In the genomic region with DNA sequence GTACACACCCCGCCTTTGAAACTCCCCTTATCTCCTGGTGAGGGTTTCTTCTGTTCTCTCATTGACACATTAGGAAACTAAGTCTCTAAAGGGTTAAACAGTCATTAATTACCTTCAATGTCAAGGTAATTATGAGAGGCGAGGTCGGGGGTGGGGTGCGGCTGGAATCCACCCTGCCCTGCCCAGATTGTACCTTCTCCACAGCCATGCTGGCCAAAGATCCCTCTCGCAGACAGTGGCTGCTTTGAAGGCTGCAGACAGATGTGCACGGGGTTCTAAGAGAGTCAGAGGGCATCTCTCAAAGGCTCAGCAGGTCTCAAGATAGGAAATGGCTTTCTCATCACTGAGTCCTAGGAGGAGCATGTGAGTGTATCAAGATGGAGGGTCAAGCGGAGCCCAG, we compare ENCODE assay signal across 18 mouse cellular contexts.
DNase-seq lines count a peak whose midpoint lies in the region; ATAC-seq and TF ChIP-seq lines count a peak whose summit lies in the region.
"Had no signal": no experiment of that assay in that cellular context is flagged by ENCODE, and none has a peak within 500 bp of the region (broad histone marks: within the 10 kb centered on the region; RNA-seq: fewer than 3 reads in every experiment).

No protein-coding gene starts in this region.

- peak overlapping the region; percentile 30; the same call in 1 of the 2 replicates for H3K27ac ChIP-seq in hindbrain, embryonic 13.5 days
- H3K27ac ChIP-seq in hindbrain, embryonic 16.5 days (ENCODE audit: low read depth, low read length), result no peak overlapping the region
- 0 out of 2 replicates have a peak overlapping the region, but pooled peaks have one; percentile 4 for H3K27ac ChIP-seq in embryonic facial prominence, embryonic 10.5 days (replicated peaks)
- peak overlapping the region; percentile 10; the same call in 1 of the 2 replicates for H3K27ac ChIP-seq in limb, embryonic 10.5 days
- H3K27ac ChIP-seq: embryonic facial prominence, embryonic 12.5 days; forebrain, embryonic 12.5 days; heart, adult 2 months; heart, embryonic 15.5 days had no signal

- H3K4me2 ChIP-seq in hindbrain, embryonic 13.5 days, result no peak overlapping the region
- no peak overlapping the region for H3K4me2 ChIP-seq in hindbrain, embryonic 16.5 days (ENCODE audit: low read length)
- H3K4me2 ChIP-seq: embryonic facial prominence, embryonic 12.5 days; forebrain, embryonic 12.5 days; heart, embryonic 11.5 days; heart, embryonic 15.5 days had no signal

- WGBS in hindbrain, embryonic 13.5 days, result 53% methylated on average over 7 of the region's 7 CpGs
- 44% methylated on average over 7 of the region's 7 CpGs for WGBS in hindbrain, embryonic 16.5 days
- WGBS in embryonic facial prominence, embryonic 10.5 days, result 43% methylated on average over 7 of the region's 7 CpGs
- WGBS in limb, embryonic 10.5 days, result 35% methylated on average over 7 of the region's 7 CpGs

- H3K4me1 ChIP-seq in hindbrain, embryonic 13.5 days (replicated peaks), result peaks cover 45% of the 10 kb centered on the region
- H3K4me1 ChIP-seq in hindbrain, embryonic 16.5 days (ENCODE audit: control insufficient read depth, insufficient read depth, low read depth, low read length), result peaks cover 19% of the 10 kb centered on the region
- H3K4me1 ChIP-seq in E14TG2a.4 (replicated peaks; ENCODE audit: low read depth, low read length), result peaks cover 72% of the 10 kb centered on the region
- H3K4me1 ChIP-seq in embryonic facial prominence, embryonic 10.5 days, result peaks cover 45% of the 10 kb centered on the region
- peaks cover 36% of the 10 kb centered on the region for H3K4me1 ChIP-seq in limb, embryonic 10.5 days

- H3K9me3 ChIP-seq in hindbrain, embryonic 13.5 days, result 0 out of 2 replicates have a peak, but pooled peaks cover 5% of the 10 kb centered on the region
- H3K9me3 ChIP-seq in hindbrain, embryonic 16.5 days (ENCODE audit: control insufficient read depth, low read length), result no peaks in the 10 kb centered on the region; the same call in 1 of the 2 replicates
- H3K9me3 ChIP-seq in E14TG2a.4 (ENCODE audit: low read length), result no peaks in the 10 kb centered on the region
- H3K9me3 ChIP-seq in embryonic facial prominence, embryonic 10.5 days, result peaks cover 12% of the 10 kb centered on the region; the same call in 1 of the 2 replicates
- H3K9me3 ChIP-seq in limb, embryonic 10.5 days (replicated peaks), result no peaks in the 10 kb centered on the region
- H3K9me3 ChIP-seq: heart, embryonic 15.5 days had no signal

- H3K9ac ChIP-seq in hindbrain, embryonic 13.5 days, result no peak overlapping the region
- no peak overlapping the region for H3K9ac ChIP-seq in hindbrain, embryonic 16.5 days (ENCODE audit: low read depth, low read length)
- H3K9ac ChIP-seq: embryonic facial prominence, embryonic 12.5 days; forebrain, embryonic 12.5 days; forebrain, postnatal 0 days; heart, embryonic 15.5 days had no signal

- DNase-seq in embryonic facial prominence, embryonic 10.5 days (ENCODE audit: low spot score), result no peak
- DNase-seq in limb, embryonic 10.5 days (ENCODE audit: low spot score), result no peak
- no peak for DNase-seq in layer of hippocampus, adult 9-11 months
- DNase-seq in natural killer cell, adult 2 months (ENCODE audit: low spot score in 2 of 2), result no peak
- DNase-seq: adrenal gland, postnatal 10 days; embryo, embryonic 11 days; forebrain, postnatal 0 days; gastrocnemius, postnatal 14 days; heart, adult 2 months; heart, postnatal 14 days had no signal

- no peak for TF ChIP-seq CTCF in E14TG2a.4 (conservative IDR thresholded peaks at IDR 0.05; ENCODE audit: low read length)

- no peak for ATAC-seq in hindbrain, embryonic 13.5 days (ENCODE audit: low FRiP score)
- ATAC-seq in hindbrain, embryonic 16.5 days, result no peak

- 0 out of 2 replicates have a peak, but pooled peaks cover 4% of the 10 kb centered on the region for H3K27me3 ChIP-seq in hindbrain, embryonic 13.5 days
- H3K27me3 ChIP-seq in hindbrain, embryonic 16.5 days (replicated peaks; ENCODE audit: control insufficient read depth, insufficient read depth, low read length), result no peaks in the 10 kb centered on the region
- peaks cover 40% of the 10 kb centered on the region for H3K27me3 ChIP-seq in E14TG2a.4 (ENCODE audit: insufficient read depth, low read length)
- peaks cover 71% of the 10 kb centered on the region for H3K27me3 ChIP-seq in embryonic facial prominence, embryonic 10.5 days (replicated peaks; ENCODE audit: low read depth, poor library complexity, severe bottlenecking)
- peaks cover 91% of the 10 kb centered on the region for H3K27me3 ChIP-seq in limb, embryonic 10.5 days (ENCODE audit: low read depth, poor library complexity, severe bottlenecking)
- H3K27me3 ChIP-seq: CH12.LX had no signal

- no peaks in the 10 kb centered on the region for H3K36me3 ChIP-seq in hindbrain, embryonic 13.5 days
- H3K36me3 ChIP-seq in hindbrain, embryonic 16.5 days (ENCODE audit: control insufficient read depth, insufficient read depth, low read length), result no peaks in the 10 kb centered on the region
- no peaks in the 10 kb centered on the region for H3K36me3 ChIP-seq in E14TG2a.4 (ENCODE audit: insufficient read depth, low read length)
- H3K36me3 ChIP-seq in embryonic facial prominence, embryonic 10.5 days (replicated peaks), result no peaks in the 10 kb centered on the region
- no peaks in the 10 kb centered on the region for H3K36me3 ChIP-seq in limb, embryonic 10.5 days
- H3K36me3 ChIP-seq: embryonic facial prominence, embryonic 12.5 days; forebrain, embryonic 12.5 days; heart, embryonic 15.5 days had no signal

- H3K4me3 ChIP-seq in hindbrain, embryonic 13.5 days, result no peak overlapping the region
- no peak overlapping the region for H3K4me3 ChIP-seq in hindbrain, embryonic 16.5 days (ENCODE audit: low read length)
- H3K4me3 ChIP-seq in E14TG2a.4 (replicated peaks; ENCODE audit: low read length), result 0 out of 2 replicates have a peak overlapping the region, but pooled peaks have one; percentile 3
- H3K4me3 ChIP-seq in embryonic facial prominence, embryonic 10.5 days, result no peak overlapping the region
- no peak overlapping the region for H3K4me3 ChIP-seq in limb, embryonic 10.5 days
- H3K4me3 ChIP-seq: embryonic facial prominence, embryonic 12.5 days; forebrain, embryonic 12.5 days; heart, adult 2 months; heart, embryonic 15.5 days had no signal
